Mouse (Mus musculus) urinary bladder, postnatal 14 days (tissue): ENCODE data around the gene Gnat1.

ENCODE experiments used
- DNase-seq: peaks from one replicate; pipeline ENCODE4 v3.0.0; 2021; ENCODE audit warnings: low spot score

Gene Gnat1

GRCm38 (mm10) chr9:107626158-107626843, 53.2 kb downstream of the Gnat1 start:
- no peak for DNase-seq

- DNase-seq: no peak
Measured at GRCm38 (mm10) chr9:107625351-107626128, 54.0 kb downstream of the Gnat1 start.

- DNase-seq: no peak
Measured at GRCm38 (mm10) chr9:107624951-107625350, 54.6 kb downstream of the Gnat1 start.

GRCm38 (mm10) chr9:107624539-107624938, 55.0 kb downstream of the Gnat1 start:
- no peak for DNase-seq
